Mouse (Mus musculus) urinary bladder, adult 18-20 months (tissue): ENCODE measurements around the gene Ptf1a.

Source experiments
- DNase-seq, 2 experiments: peaks; one replicate each; pipeline ENCODE4 v3.0.0; 2022; ENCODE audit warnings: low spot score in 2 of 2, mixed read lengths in 2 of 2

The Ptf1a gene

DNA sequence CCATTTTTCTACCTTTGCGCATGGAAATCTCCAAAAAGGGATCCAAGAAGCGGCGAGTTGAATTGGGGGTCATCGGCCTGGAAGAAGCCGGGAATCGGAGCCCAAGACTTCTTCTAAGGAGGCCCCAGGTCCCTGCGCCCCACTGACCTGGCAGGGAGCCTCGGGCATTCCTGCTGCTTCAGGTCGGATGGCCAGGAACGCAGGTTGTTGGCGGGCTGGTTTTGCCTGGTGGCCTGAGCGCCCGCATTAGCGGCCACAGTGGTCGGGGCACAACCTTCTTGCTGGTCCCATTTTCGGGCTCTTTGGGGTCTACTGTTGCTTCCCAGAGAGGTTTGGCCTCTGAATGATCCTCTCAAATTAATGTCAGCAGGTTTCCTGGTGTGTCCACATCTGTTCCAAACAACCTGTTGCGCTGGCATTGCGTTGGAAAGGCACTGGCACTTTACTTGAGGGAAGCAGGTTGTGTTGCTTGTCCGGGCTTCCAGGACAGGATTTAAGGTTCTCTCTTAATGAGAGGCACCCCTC, 7.1 kb downstream of the Ptf1a start:
- DNase-seq = no peak

DNA sequence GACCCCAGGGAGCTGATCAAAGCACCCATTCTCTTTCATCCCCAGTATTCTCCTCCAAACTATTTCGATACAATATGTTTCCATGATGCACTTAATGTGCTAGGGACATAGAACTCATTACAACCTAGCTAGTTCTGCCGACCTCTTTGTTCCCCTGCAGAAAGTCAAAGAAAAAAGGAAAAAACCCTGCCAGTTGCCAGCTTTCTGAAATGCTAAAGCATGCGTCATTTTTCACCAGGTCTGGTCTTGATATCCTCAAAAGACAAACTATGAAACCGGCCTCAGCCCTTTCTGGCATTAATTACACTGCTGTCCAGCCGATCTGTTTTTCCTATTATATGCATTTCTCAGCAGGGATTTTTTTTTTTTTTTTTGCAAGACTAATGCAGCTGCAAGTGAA, 9.8 kb downstream of the Ptf1a start:
- no peak for DNase-seq

DNA sequence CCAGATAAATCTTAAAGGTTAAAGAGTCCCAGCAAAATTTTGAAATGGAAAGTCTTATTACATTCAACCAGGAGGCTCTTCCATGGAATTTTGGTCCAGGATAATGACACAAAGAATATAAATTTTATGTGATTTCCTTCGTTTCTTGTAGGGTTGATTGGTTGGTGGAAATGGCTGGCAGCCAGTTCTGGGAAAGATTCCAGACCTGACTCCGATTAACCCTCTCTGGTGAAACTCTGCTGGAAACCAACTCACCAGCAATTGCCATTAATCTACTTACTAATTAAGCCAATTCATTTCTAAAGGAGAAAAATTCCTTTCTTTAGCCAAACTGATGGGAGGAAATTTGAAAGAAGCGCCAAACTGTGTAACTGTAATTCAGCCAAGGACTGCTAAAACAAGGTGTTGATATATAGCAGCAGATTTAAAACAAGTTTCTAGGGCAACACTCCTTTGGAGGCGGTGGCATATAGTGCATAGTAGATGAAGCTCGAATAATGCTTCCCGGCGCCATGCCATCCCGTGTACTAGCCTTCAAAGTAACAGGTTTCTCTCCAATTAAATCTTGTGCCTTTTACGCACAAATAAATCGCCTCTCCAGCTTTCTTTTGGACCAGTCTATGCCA, 10.5 kb downstream of the Ptf1a start:
- no peak for DNase-seq

DNA sequence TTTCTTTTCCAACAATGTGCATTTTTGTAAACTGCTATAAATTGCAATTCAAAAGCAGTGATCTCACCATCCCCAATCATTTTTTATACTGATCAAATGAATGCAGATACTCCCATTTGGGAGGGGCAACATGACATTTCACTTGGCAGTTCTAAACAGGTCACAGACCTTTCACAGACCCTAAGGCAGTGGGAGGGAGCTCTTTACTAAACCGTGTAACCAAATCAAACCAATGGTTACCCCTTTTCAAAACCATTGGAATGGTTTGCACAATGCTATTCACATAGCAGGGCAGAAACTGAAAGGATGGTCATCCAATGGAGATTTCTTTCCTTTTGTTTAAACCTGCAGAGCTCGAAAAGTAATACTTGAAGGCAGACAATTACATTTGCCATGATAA, 13.3 kb downstream of the Ptf1a start:
- DNase-seq = no peak

GRCm38 (mm10) chr2:19461940-19462339, 16.5 kb downstream of the Ptf1a start:
- no peak for DNase-seq

GRCm38 (mm10) chr2:19490262-19490661, 44.8 kb downstream of the Ptf1a start:
- no peak for DNase-seq
